Mouse (Mus musculus) lung, adult 18-20 months (tissue): ENCODE results near the gene Ttc28.
A peak's percentile ranks its signal among the peaks of the same experiment; 100 is the strongest.
"Not testable (repeated sequence)": the region's sequence is repeated elsewhere in the genome, so short reads cannot be mapped to it uniquely, and the experiment has no call there.

Experiments used
- DNase-seq, 2 experiments: peaks; one replicate each; pipeline ENCODE4 v3.0.0; 2022; ENCODE audit warnings: mixed read lengths in 2 of 2

The Ttc28 gene

DNA sequence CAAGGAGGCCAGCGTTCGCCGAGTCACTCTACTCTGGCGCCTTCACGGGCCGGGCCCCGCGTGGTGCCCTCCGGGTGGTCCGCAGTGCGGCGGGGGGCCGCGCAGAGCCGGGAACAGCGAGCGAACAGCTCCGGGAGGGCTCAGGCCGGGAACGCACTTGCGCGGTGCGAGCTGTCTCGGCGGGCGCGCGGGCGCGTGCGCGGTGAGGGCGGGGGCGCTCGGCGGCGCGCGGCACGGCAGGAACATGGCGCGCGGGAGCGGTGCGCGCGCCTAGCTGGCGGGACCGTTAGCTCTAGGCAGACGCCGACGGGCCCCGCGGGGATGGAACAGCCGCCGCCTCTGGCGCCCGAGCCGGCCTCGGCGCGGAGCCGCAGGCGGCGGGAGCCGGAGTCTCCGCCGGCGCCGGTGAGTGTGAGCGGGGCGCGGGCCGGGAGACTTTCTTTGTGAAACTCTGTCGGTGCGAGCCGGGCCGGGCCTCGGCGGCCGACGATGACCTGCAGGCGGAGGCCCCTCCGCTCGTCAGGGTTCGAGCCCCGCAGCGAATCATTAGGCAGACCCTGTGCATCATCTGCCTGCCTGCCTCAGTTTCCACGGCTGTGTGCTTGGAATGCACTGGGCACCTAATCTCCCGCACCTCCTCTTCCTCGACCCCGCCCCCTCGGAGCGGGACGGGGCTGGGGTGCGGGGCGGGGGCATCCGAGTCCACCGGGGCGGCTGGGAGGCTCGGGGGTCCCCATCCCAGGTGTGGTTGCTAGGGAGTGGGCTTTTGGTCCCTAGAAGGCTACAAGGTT, at the start of gene Ttc28:
TSS of gene Ttc28 (plus strand) at position 220 of the 791 bp plus-strand sequence.
- peak; percentile 77 to 84 for DNase-seq

DNA sequence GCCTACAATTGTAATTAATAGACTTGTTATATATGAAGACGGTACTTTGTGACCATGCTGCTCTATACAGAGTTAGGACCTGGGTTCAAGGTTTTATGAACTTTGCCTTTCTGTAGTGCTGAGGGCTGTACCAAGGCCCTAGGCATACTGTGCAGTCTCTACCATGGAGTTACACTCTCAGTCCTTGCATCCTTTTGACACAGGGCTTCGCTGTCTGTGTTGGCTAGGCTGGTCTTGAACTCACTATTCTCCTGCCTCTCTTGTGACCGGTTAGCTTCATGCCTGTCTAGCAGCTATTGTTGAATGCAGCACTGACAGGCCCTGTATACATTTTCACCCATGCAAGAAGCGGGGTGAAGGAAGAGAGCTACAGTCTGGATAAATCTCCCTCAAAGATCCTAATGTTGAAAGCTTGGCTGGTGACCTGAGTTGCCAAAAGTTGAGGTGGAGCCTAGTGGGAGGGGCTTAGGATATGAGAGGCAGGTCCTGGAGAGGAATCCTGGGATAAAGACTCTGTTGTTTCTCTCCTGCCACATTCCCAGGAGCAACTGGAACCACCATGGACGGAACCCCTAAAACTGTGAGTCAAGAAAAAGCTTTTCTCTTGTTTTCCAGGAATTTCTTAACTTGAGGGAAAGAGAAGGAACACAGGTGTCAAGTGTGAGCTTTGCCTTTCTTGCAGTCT, 48.4 kb upstream of the Ttc28 start:
- no peak for DNase-seq

DNA sequence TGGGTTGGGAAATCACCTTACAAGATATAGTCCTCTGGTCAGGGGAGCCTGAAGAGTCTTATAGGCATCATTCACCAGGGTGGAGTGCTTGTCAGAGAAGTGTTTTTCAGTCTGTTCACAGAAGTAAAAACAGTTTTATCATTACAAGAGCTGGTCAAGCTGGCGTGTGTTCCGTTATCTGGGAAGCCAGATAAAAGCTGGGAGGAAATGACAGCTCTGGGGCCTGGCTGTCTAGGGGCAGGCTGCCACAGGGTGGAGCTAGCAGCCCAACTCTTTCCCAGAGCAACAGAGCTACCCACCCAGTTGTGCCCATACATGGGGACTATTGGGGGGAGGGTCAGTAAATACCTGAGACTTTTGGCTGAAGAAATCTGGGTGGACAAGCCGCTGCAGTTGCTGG, 43.6 kb upstream of the Ttc28 start:
- peak; percentile 75 to 84 for DNase-seq

- DNase-seq: not testable (repeated sequence)
These were observed 41.6 kb upstream of the Ttc28 start for GRCm38 (mm10) chr5:110838016-110838415.

GRCm38 (mm10) chr5:110839038-110839677, 40.4 kb upstream of the Ttc28 start:
- no peak for DNase-seq

- peak; percentile 99 for DNase-seq
These were observed 39.8 kb upstream of the Ttc28 start, which contains the start of the genes Hscb and Chek2 for GRCm38 (mm10) chr5:110839678-110840365. TSS of gene Hscb (minus strand) at chr5:110839777. TSS of gene Chek2 (plus strand) at chr5:110839979.

DNA sequence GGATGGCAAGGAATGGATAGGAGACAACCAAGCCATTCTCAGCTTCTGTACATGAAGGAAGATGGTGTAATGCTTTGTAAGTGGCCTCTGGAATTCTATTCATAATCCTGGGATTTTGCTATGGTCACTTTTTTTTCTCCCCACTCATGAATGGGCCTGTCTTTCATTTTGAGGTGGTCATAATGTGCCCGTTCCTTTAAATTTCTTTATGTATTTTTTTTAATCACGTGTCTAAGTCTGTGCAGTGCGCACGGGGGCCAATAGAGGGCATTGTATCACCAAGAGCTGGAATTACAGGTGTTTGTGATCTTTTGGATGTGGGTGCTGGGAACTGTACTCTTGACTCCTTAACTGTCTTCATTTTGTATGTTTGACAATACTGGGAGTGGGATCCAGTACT, 39.1 kb upstream of the Ttc28 start:
- peak; percentile 46 to 58 for DNase-seq

GRCm38 (mm10) chr5:110841046-110841862, 38.3 kb upstream of the Ttc28 start:
- DNase-seq: no peak

DNA sequence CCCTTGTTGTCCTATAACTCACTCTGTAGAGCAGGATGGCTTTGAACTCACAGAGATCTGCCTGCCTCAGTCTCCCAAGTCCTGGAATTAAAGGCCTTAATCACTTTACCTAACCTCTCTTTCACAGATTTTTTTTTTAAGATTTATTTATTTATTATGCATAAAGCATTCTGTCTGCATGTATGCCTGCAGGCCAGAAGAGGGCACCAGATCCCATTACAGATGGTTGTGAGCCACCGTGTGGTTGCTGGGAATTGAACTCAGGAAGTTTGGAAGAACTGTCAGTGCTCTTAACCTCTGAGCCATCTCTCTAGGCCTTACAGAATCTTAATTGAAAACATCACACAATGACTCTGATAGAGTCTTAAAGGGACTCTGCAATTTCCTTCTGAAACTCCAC, 26.6 kb upstream of the Ttc28 start:
- DNase-seq: no peak

DNA sequence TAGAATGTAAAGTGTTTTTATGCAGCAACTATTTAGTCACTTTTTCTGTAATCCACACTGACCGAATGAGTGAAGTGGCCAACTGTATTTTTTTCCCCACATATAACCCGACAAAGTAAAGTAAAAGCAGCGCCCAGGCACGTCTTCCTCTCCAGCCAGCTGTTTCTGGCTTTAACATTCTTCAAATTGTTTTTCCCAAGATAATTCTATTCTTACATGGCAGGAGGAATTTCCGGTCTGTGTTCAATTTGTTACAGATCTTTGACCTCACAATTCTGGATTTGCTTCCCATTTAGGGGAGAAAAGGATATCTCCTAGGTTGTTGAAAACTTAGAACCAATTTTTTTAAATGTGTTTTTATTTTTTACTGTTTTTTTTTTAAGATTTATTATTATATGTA, 22.5 kb upstream of the Ttc28 start:
- DNase-seq: no peak

- peak; percentile 68 to 77 for DNase-seq
These were observed 20.5 kb upstream of the Ttc28 start for GRCm38 (mm10) chr5:110859013-110859650.

DNA sequence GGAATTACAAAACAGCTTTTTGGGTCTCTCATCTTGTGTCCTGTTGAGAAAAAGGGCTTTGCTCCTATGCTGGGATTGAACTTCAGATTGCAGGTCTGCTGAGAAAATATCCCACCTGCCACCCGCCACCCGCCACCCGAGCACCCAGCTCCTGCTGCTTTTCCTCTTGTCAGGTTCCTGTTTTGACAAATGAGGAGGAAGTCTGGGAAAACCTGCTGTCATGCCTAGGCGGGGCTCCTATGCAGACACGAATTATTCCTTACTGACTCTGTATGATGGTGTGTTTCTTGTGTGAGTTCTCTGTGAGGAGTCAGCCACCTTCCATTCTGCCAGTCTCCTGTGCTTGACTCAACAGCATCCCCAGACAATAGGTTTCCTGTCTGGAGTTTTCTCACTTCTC, 19.2 kb upstream of the Ttc28 start:
- DNase-seq: no peak

DNA sequence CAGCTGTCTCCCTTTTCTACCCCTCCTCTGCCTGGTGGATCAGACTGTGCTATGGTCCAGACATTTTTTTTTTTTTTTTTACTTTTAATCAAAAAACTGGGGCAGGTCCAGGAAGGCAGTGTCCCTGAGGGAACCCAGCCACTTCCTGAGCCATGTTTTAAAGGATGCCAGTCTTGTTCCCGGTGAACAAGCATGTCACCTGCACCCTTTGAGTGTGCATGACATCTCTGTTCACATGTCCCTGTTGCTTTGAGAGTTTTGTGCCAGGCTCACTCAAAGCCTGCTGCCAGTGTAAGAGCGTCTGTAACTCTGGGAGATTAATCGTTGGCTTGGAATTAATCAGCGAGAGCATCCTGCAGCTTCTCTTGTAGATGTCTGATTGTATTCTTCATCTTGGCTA, 11.1 kb upstream of the Ttc28 start:
- DNase-seq: no peak

DNA sequence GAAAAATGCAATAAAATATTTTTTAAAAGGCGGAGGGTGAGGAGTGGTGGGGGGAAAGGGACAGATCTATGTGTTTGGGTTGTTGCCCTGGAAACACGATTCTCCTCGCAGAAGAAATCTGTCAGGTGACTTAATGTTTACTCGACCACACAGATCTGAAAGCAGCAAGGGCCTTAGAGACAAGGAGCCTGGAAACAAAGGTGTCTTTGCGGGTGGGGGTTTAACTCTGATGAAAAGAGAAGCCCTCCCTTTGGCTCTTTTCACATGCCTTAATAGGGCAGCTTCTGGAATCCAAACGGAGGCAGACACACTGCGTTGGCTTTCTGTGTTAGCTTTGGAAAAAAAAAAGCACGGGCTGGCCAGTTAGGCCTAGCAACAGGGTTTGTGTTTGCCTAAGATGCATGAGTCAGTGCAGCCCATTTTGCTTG, 10.3 kb upstream of the Ttc28 start:
- DNase-seq: peak in 1 of 2 experiments; percentile 16

DNA sequence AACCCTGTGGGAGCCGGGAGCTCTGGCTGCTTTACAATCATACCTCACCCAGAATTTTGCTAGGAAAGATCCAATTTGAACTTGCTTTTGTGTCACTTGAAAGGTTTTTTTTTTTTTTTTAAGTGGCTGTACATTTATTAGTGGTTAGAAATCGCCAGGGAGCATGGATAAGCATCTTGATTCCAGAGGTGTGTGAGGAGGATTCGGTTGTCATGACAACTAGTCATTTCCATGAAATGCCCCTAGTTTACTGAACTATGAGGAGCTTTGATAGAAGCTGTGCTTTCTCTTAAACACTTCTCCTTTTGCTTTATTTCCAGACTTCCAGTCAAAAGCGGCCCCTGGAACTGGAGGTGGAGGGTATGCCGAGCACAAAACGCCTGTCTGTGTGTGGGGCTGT, 6.4 kb upstream of the Ttc28 start:
- no peak for DNase-seq

- DNase-seq: no peak
These were observed 4.9 kb upstream of the Ttc28 start for GRCm38 (mm10) chr5:110874711-110875110.

- no peak for DNase-seq
These were observed 4.3 kb upstream of the Ttc28 start for GRCm38 (mm10) chr5:110875286-110875685.

GRCm38 (mm10) chr5:110877666-110878505, 1.7 kb upstream of the Ttc28 start:
- DNase-seq: no peak

GRCm38 (mm10) chr5:110878526-110878925, 1.1 kb upstream of the Ttc28 start:
- not testable (repeated sequence) for DNase-seq

GRCm38 (mm10) chr5:110879042-110879441, 561 bp upstream of the Ttc28 start:
- no peak for DNase-seq

DNA sequence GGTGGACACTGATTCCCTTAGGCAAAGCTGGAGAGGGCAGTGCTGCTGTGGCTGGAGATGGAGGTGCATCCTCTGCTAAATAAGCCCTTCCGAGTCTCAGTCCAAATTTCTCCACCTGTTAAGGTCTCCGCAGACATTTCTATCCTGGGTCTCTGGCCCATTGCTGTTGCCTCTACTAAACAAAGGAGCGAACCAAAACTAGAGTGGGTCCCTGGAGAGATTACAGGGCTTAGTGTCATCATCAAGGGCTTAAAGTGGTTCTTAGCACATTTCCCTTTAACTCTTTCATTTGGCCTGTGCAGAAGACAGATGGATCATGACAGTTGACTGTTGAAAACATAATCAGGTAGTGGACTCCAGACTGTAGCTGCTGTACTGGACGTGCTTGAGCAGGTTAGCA, 9.0 kb downstream of the Ttc28 start:
- no peak for DNase-seq
